Mouse (Mus musculus) liver, postnatal 0 days (tissue): Measurements from ENCODE around the gene Scin. TPM values are rescaled to one million over a fixed set of nuclear protein-coding genes. Genes with fewer than 3 reads are reported as not detected.

Source experiments
- ATAC-seq: fragments of 200-750 bp; cut with Nextera tagmentation; 2 replicates; pipeline ENCODE4 v1.8.0; 2017; ENCODE audit warnings: mild to moderate bottlenecking, moderate library complexity
- DNase-seq: peaks from one replicate; pipeline ENCODE4 v3.0.0-alpha.2; 2016
- H3K27ac ChIP-seq: fragments of 300-500 bp; sonication (generic); 2 replicates; pipeline ENCODE4 v1.5.1; 2014; ENCODE audit warnings: antibody characterized with exemption, moderate library complexity, mild to moderate bottlenecking, low read depth
- H3K27me3 ChIP-seq: fragments of 300-500 bp; sonication (generic); 2 replicates; pipeline ENCODE4 v1.6.1; 2014; ENCODE audit warnings: low read length, control low read depth, mixed read lengths; ENCODE audit not compliant: insufficient read depth
- H3K36me3 ChIP-seq: fragments of 300-500 bp; sonication (generic); replicated peaks from 2 replicates; pipeline ENCODE4 v1.6.1; 2014; ENCODE audit warnings: mild to moderate bottlenecking, control low read depth, low read length, moderate library complexity, mixed read lengths; ENCODE audit not compliant: insufficient read depth
- H3K4me1 ChIP-seq: fragments of 300-500 bp; sonication (generic); 2 replicates; pipeline ENCODE4 v1.6.1; 2014; ENCODE audit warnings: antibody characterized with exemption, mild to moderate bottlenecking, control low read depth; ENCODE audit not compliant: insufficient read depth
- H3K4me2 ChIP-seq: fragments of 300-500 bp; sonication (generic); 2 replicates; pipeline ENCODE4 v1.6.1; 2014; ENCODE audit warnings: low read depth, mild to moderate bottlenecking, low read length, moderate library complexity, mixed read lengths
- H3K4me3 ChIP-seq: fragments of 300-500 bp; sonication (generic); 2 replicates; pipeline ENCODE4 v1.5.1; 2014; ENCODE audit warnings: low read depth, low read length
- H3K9ac ChIP-seq: fragments of 300-500 bp; sonication (generic); replicated peaks from 2 replicates; pipeline ENCODE4 v1.6.1; 2014; ENCODE audit warnings: mild to moderate bottlenecking, moderate library complexity
- H3K9me3 ChIP-seq: fragments of 300-500 bp; sonication (generic); 2 replicates; pipeline ENCODE4 v1.6.1; 2016; ENCODE audit warnings: mild to moderate bottlenecking, control low read depth, low read length, mixed read lengths
- CTCF ChIP-seq: sonication (generic); IDR thresholded peaks from 2 replicates; pipeline ENCODE4 v1.5.1; 2016; ENCODE audit warnings: antibody characterized with exemption, low read depth
- EP300 ChIP-seq: IDR thresholded peaks from 2 replicates; pipeline ENCODE4 v1.6.1; 2016; ENCODE audit warnings: antibody characterized with exemption, low read depth, mild to moderate bottlenecking
- WGBS: fragments of 180-500 bp; shearing (Covaris S2); extraction: QIAGEN DNeasy Blood & Tissue Kit; methylation state at CpG from one replicate; pipeline ENCODE4 v1.1.7; 2014; ENCODE audit not compliant: insufficient replicate concordance; 5-methylcytosine and 5-hydroxymethylcytosine counted together
- polyA plus RNA-seq: library from polyadenylated mRNA; unstranded; fragments of >200 nt; fragmentation: Nextera tagmentation; extraction: Ambion mirVana; gene quantifications from 2 replicates; pipeline ENCODE4 v1.2.1, GENCODE M21; 2015

Gene Scin
- polyA plus RNA-seq, 1 experiment from 2014 or later = 0.07 TPM

DNA sequence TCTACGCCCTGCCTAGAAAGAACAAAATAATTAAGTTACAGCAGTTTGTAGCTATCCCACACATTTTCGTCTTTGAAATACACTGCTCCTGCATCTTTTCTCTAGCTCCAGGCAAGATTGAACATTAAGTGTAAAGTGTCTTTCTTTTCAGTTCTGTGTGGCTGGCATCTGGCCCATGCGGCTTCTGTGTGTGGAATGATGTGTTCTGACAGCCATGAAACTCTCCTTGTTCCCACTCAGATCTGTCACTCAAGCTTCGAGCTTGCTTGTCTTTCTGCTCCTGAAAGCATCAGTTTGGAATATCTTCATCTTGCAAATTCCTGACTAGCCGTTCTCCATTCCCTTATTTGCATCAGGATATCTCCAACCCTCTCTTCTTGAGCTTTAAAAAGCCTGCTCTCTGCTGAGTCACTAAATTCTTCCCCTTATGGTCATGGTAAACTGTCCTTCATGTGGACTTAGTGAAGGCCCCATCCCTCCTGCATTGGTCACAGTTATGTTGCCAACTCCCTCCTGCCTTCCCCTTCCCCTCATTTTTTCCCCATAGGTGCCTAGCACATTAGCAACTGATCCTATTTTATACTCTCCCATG lies 48.2 kb downstream of the Scin start:
- Histone ChIP-seq H3K27me3 (no peaks in the 10 kb centered on the region), H3K4me2 (no peak overlapping the region), H3K27ac (no peak overlapping the region), H3K9me3 (no peaks in the 10 kb centered on the region), H3K4me3 (no peak overlapping the region), H3K9ac (no peak overlapping the region), H3K4me1 (no peaks in the 10 kb centered on the region), H3K36me3 (no peaks in the 10 kb centered on the region)
- 73% methylated on average over 5 of the region's 5 CpGs for WGBS
- DNase-seq (no peak), ATAC-seq (no peak)
- no peak for TF ChIP-seq CTCF
- TF ChIP-seq EP300 = no peak

DNA sequence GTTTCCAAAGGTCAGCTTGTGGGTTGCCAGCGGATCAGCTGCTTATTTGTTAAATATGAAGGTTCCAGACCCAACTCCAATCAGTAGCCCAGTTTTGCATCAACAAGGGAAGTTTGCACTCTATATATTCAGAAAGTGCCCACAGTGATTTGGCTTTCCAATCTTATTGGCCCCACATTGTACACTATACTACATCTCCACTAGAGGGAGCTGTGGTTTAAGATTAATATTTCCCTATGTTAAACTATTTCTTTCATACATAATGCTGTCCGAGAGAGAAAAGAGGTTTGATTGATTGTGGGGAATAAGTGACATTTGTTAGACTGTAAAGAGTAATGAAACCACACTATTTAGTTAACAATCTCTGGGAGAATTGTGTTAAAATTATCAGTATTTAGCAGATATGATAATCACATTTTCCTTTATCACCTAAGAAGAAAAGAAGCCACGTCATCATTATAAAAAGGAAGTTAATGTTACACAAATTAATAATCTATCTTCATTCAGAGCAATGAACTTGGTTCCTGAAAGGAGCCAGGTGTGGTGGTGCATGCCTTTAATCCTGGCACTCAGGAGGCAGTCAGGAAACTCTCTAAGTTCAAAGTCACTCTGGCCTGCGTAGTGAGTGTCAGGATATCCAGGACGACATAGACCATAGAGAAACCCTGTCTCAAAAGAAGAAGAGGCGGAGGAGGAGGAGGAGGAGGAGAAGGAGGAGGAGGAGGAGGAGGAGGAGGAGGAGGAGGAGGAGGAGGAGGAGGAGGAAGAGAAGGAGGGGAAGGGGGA lies 51.4 kb downstream of the Scin start:
- H3K4me2 ChIP-seq = no peak overlapping the region
- H3K27ac ChIP-seq = no peak overlapping the region
- no peaks in the 10 kb centered on the region for H3K9me3 ChIP-seq
- no peaks in the 10 kb centered on the region for H3K36me3 ChIP-seq
- WGBS = 35% methylated on average over 6 of the region's 6 CpGs
- DNase-seq (no peak), ATAC-seq (no peak)
- TF ChIP-seq EP300 (no peak), CTCF (peak; percentile 70)
- no peaks in the 10 kb centered on the region for H3K4me1 ChIP-seq
- no peak overlapping the region for H3K9ac ChIP-seq
- H3K27me3 ChIP-seq = no peaks in the 10 kb centered on the region
- H3K4me3 ChIP-seq = no peak overlapping the region

DNA sequence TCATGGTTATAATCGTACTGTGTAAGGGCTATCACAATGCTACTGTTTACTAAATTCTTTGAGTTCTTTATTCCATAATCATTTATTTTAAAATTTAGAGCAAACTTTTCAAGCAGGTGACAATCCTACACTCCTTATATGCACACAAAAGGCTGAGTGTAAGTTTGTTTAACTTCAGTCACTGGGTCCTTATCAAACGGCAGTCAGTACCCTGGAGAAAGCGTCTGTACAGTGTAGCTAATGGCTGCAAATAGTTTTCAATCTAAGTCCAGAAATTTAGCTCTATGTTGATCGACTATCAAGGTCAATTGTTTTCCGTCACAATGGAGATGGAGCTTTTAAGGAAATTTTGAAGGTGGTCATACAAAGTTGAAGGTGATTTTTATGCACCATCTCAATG lies 52.0 kb downstream of the Scin start:
- DNase-seq = no peak
- no peak overlapping the region for H3K9ac ChIP-seq
- H3K4me2 ChIP-seq = no peak overlapping the region
- H3K27me3 ChIP-seq = no peaks in the 10 kb centered on the region
- no peaks in the 10 kb centered on the region for H3K4me1 ChIP-seq
- TF ChIP-seq EP300 (no peak), CTCF (no peak)
- H3K4me3 ChIP-seq = no peak overlapping the region
- no peaks in the 10 kb centered on the region for H3K9me3 ChIP-seq
- ATAC-seq = no peak
- no peaks in the 10 kb centered on the region for H3K36me3 ChIP-seq
- H3K27ac ChIP-seq = no peak overlapping the region
- WGBS = 56% methylated on average over 5 of the region's 5 CpGs

DNA sequence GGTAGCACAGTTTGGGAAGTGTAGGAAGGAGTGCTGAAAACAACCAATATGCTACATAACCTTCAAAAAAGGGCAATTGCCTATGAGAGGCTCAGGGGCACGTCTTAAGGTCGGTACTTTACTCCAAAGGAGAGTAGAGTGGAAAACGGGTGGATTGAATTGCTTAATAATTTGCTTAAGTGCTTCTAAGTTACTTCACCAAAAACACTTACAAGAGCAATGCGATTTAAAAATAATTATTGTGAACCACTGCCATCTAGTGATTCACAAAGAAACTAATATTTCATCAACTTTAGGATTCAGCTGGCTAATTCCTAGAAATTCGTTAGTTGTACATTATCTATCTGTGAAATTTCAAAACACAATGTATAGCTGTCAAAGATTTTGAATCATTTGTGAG lies 60.4 kb downstream of the Scin start:
- no peaks in the 10 kb centered on the region for H3K9me3 ChIP-seq
- H3K4me3 ChIP-seq = no peak overlapping the region
- DNase-seq = no peak
- H3K27me3 ChIP-seq = no peaks in the 10 kb centered on the region
- no peak for TF ChIP-seq EP300
- TF ChIP-seq CTCF = peak; percentile 26; the same call in 1 of the 2 replicates
- 52% methylated on average over 5 of the region's 5 CpGs for WGBS
- no peak for ATAC-seq
- H3K9ac ChIP-seq = no peak overlapping the region
- H3K4me1 ChIP-seq = no peaks in the 10 kb centered on the region
- no peaks in the 10 kb centered on the region for H3K36me3 ChIP-seq
- H3K4me2 ChIP-seq = no peak overlapping the region
- no peak overlapping the region for H3K27ac ChIP-seq

DNA sequence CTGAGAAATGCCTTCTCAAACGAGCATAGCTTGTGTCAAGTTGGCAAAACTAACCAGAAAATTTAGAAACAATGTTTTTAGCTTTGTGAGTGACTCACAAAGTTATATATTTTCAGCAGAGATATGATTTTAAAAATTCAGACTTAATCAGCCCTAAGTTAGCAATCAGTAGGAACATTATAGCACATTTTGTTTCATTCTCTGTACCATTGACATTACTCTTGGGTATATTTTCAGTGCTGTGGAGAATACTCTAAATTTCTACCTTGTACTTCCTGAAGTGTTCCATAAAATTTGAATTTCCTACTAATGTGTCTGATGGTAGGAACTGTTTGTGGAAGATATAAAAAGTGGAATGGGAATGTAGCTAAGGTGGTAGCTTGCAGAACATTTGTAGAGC lies 87.0 kb downstream of the Scin start:
- ATAC-seq (no peak), DNase-seq (no peak)
- no peaks in the 10 kb centered on the region for H3K27me3 ChIP-seq
- 45% methylated on average over 1 of the region's 1 CpGs for WGBS
- no peaks in the 10 kb centered on the region for H3K36me3 ChIP-seq
- no peaks in the 10 kb centered on the region for H3K4me1 ChIP-seq
- H3K9me3 ChIP-seq = no peaks in the 10 kb centered on the region
- no peak overlapping the region for H3K27ac ChIP-seq
- no peak overlapping the region for H3K4me3 ChIP-seq
- no peak overlapping the region for H3K4me2 ChIP-seq
- H3K9ac ChIP-seq = no peak overlapping the region
- TF ChIP-seq CTCF (no peak), EP300 (no peak)

DNA sequence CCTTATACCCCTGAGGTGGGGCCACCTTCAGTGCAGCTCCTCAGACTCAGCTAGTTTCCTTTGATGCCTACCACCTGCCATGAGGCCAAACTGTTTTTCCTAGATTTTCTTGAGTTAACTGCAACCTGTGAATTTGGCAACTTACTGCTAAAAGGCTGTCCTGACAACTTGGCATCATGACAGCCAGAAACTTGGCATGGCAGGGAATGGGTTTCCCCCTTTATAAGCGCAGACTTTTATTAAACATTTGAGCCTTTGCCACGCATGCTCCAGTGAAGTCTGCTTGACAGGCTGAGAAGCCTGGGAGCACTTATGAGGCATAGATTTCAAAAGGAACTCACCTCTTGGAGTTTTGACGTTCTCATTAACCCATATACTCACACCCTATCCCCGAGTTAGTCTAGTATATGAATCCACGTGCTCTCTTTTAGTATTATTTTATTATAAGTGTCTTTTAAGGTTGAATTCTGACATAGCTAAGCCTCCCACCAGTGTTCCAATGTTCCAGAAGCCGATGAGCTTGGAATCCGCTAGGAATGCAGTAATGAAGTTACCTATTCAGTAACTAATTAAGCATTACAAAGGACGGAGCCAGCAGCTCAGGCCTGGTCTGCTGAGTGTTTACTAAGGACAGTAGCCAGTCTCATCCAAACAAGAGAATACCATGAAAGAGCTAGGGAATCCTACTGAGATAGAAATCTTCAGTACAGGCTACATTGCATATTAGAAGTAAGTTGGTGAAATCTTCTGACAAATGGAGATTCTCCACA lies 90.0 kb downstream of the Scin start:
- Histone ChIP-seq H3K9me3 (no peaks in the 10 kb centered on the region), H3K36me3 (no peaks in the 10 kb centered on the region), H3K4me2 (no peak overlapping the region), H3K9ac (no peak overlapping the region), H3K4me3 (no peak overlapping the region), H3K27me3 (no peaks in the 10 kb centered on the region), H3K27ac (no peak overlapping the region), H3K4me1 (no peaks in the 10 kb centered on the region)
- TF ChIP-seq EP300 = no peak
- TF ChIP-seq CTCF = no peak
- WGBS = 77% methylated on average over 8 of the region's 8 CpGs
- DNase-seq = no peak
- ATAC-seq = no peak
